Mouse (Mus musculus): Measurements from ENCODE around the gene Adamtsl5. TPM values are rescaled to one million over a fixed set of nuclear protein-coding genes. Genes with fewer than 3 reads are reported as not detected.
A peak's percentile ranks its signal among the peaks of the same experiment; 100 is the strongest.

Gene Adamtsl5
- polyA plus RNA-seq, 1 experiment from 2014 or later, result 1.8 TPM

GRCm38 (mm10) chr10:80292251-80293146 is 55.7 kb downstream of the Adamtsl5 start, which contains the start of gene Rps15:
Rps15 (plus strand) TSS chr10:80292453.
- Histone ChIP-seq H3K4me2 (ENCODE audit: low read depth, low read length) (peak within 1 kb of the TSS; percentile 92), H3K9me3 (ENCODE audit: low read length) (no peaks in the 10 kb centered on the region), H3K27ac (ENCODE audit: low read depth) (peak within 1 kb of the TSS; percentile 77), H3K9ac (replicated peaks) (peak within 1 kb of the TSS; percentile 95), H3K27me3 (ENCODE audit: insufficient read depth, low read length) (peaks cover 13% of the 10 kb centered on the region), H3K36me3 (replicated peaks; ENCODE audit: insufficient read depth, low read length) (peaks cover 19% of the 10 kb centered on the region), H3K4me3 (ENCODE audit: low read depth, low read length) (peak within 1 kb of the TSS; percentile 81), H3K4me1 (ENCODE audit: insufficient read depth) (peaks cover 16% of the 10 kb centered on the region)
- under 1% methylated on average over 72 of the region's 72 CpGs for WGBS (ENCODE audit: insufficient replicate concordance)
- TF ChIP-seq CTCF (IDR thresholded peaks at IDR 0.05; ENCODE audit: low read depth) (peak; percentile 89), EP300 (IDR thresholded peaks at IDR 0.05; ENCODE audit: low read depth) (peak; percentile 52; the same call in 1 of the 2 replicates)
- DNase-seq, result peak; percentile 97
- ATAC-seq, result peak; percentile 91

Small RNA genes lying within 50 kb of the gene (microRNA-seq; reads per million reads assigned to microRNA genes)
- gene Gm22721, result not detected

Other genes with a start within 250 kb of the Adamtsl5 start
- gene Sbno2, start 242.8 kb downstream of the Adamtsl5 start, polyA plus RNA-seq (2015; fragmentation: Nextera tagmentation; extraction: Ambion mirVana), result 7.4 and 8.7 TPM in 2 replicates
- gene Stk11, start 232.6 kb downstream of the Adamtsl5 start, polyA plus RNA-seq (2015; fragmentation: Nextera tagmentation; extraction: Ambion mirVana), result 9.1 and 11.2 TPM in 2 replicates
- 537 and 576 TPM in 2 replicates for gene Atp5d, start 209.8 kb downstream of the Adamtsl5 start, polyA plus RNA-seq (2015; fragmentation: Nextera tagmentation; extraction: Ambion mirVana)
- 0.11 and 0.18 TPM in 2 replicates for gene Cbarp, start 207.6 kb downstream of the Adamtsl5 start, polyA plus RNA-seq (2015; fragmentation: Nextera tagmentation; extraction: Ambion mirVana)
- gene Midn, start 200.1 kb downstream of the Adamtsl5 start, polyA plus RNA-seq (2015; fragmentation: Nextera tagmentation; extraction: Ambion mirVana), result 3.0 and 4.3 TPM in 2 replicates
- gene Cirbp, start 182.4 kb downstream of the Adamtsl5 start, polyA plus RNA-seq (2015; fragmentation: Nextera tagmentation; extraction: Ambion mirVana), result 87.0 and 93.3 TPM in 2 replicates
- gene 1600002K03Rik, start 175.5 kb downstream of the Adamtsl5 start, polyA plus RNA-seq (2015; fragmentation: Nextera tagmentation; extraction: Ambion mirVana), result 6.7 and 6.8 TPM in 2 replicates
- gene Efna2, start 168.9 kb downstream of the Adamtsl5 start, polyA plus RNA-seq (2015; fragmentation: Nextera tagmentation; extraction: Ambion mirVana), result 0.15 and 0.18 TPM in 2 replicates
- 9.8 and 13.3 TPM in 2 replicates for gene Mum1, start 122.0 kb downstream of the Adamtsl5 start, polyA plus RNA-seq (2015; fragmentation: Nextera tagmentation; extraction: Ambion mirVana)
- 313 and 321 TPM in 2 replicates for gene Ndufs7, start 99.3 kb downstream of the Adamtsl5 start, polyA plus RNA-seq (2015; fragmentation: Nextera tagmentation; extraction: Ambion mirVana)
- 93.9 and 101 TPM in 2 replicates for gene Gamt, start 87.4 kb downstream of the Adamtsl5 start, polyA plus RNA-seq (2015; fragmentation: Nextera tagmentation; extraction: Ambion mirVana)
- gene Dazap1, start 86.9 kb downstream of the Adamtsl5 start, polyA plus RNA-seq (2015; fragmentation: Nextera tagmentation; extraction: Ambion mirVana), result 19.5 and 21.8 TPM in 2 replicates
- gene Rps15, start 56.0 kb downstream of the Adamtsl5 start, polyA plus RNA-seq (2015; fragmentation: Nextera tagmentation; extraction: Ambion mirVana), result 453 and 466 TPM in 2 replicates
- 0.05 and 0.20 TPM in 2 replicates for gene Apc2, start 52.4 kb downstream of the Adamtsl5 start, polyA plus RNA-seq (2015; fragmentation: Nextera tagmentation; extraction: Ambion mirVana)
- gene 2310011J03Rik, start 27.9 kb downstream of the Adamtsl5 start, polyA plus RNA-seq (2015; fragmentation: Nextera tagmentation; extraction: Ambion mirVana), result 25.5 and 27.4 TPM in 2 replicates
- 5.6 TPM in 2 replicates for gene Pcsk4, start 18.9 kb downstream of the Adamtsl5 start, polyA plus RNA-seq (2015; fragmentation: Nextera tagmentation; extraction: Ambion mirVana)
- gene Reep6, start 18.5 kb downstream of the Adamtsl5 start, polyA plus RNA-seq (2015; fragmentation: Nextera tagmentation; extraction: Ambion mirVana), result 167 and 174 TPM in 2 replicates
- gene Plk5, start 8.0 kb upstream of the Adamtsl5 start, polyA plus RNA-seq (2015; fragmentation: Nextera tagmentation; extraction: Ambion mirVana), result 0.08 and 0.20 TPM in 2 replicates
- gene Mex3d, start 39.2 kb upstream of the Adamtsl5 start, polyA plus RNA-seq (2015; fragmentation: Nextera tagmentation; extraction: Ambion mirVana), result 0.72 and 0.99 TPM in 2 replicates
- gene Mbd3, start 51.1 kb upstream of the Adamtsl5 start, polyA plus RNA-seq (2015; fragmentation: Nextera tagmentation; extraction: Ambion mirVana), result 33.4 and 33.5 TPM in 2 replicates
- 753 and 771 TPM in 2 replicates for gene Uqcr11, start 58.4 kb upstream of the Adamtsl5 start, polyA plus RNA-seq (2015; fragmentation: Nextera tagmentation; extraction: Ambion mirVana)
- 28.2 and 29.5 TPM in 2 replicates for gene Tcf3, start 85.2 kb upstream of the Adamtsl5 start, polyA plus RNA-seq (2015; fragmentation: Nextera tagmentation; extraction: Ambion mirVana)
- not detected in 2 replicates for gene Onecut3, start 146.4 kb upstream of the Adamtsl5 start, polyA plus RNA-seq (2015; fragmentation: Nextera tagmentation; extraction: Ambion mirVana)
- not detected in 2 replicates for gene Atp8b3, start 190.7 kb upstream of the Adamtsl5 start, polyA plus RNA-seq (2015; fragmentation: Nextera tagmentation; extraction: Ambion mirVana)
- 7.4 and 8.1 TPM in 2 replicates for gene Rexo1, start 213.1 kb upstream of the Adamtsl5 start, polyA plus RNA-seq (2015; fragmentation: Nextera tagmentation; extraction: Ambion mirVana)
- gene Klf16, start 228.9 kb upstream of the Adamtsl5 start, polyA plus RNA-seq (2015; fragmentation: Nextera tagmentation; extraction: Ambion mirVana), result 6.1 and 6.5 TPM in 2 replicates
- gene Abhd17a, start 241.9 kb upstream of the Adamtsl5 start, polyA plus RNA-seq (2015; fragmentation: Nextera tagmentation; extraction: Ambion mirVana), result 50.2 and 59.3 TPM in 2 replicates

Data from liver, postnatal 0 days (tissue).